Mouse (Mus musculus): Measurements from ENCODE around the gene Eif2b4.
"Not testable (repeated sequence)": the region's sequence is repeated elsewhere in the genome, so short reads cannot be mapped to it uniquely, and the experiment has no call there.

Gene Eif2b4

DNA sequence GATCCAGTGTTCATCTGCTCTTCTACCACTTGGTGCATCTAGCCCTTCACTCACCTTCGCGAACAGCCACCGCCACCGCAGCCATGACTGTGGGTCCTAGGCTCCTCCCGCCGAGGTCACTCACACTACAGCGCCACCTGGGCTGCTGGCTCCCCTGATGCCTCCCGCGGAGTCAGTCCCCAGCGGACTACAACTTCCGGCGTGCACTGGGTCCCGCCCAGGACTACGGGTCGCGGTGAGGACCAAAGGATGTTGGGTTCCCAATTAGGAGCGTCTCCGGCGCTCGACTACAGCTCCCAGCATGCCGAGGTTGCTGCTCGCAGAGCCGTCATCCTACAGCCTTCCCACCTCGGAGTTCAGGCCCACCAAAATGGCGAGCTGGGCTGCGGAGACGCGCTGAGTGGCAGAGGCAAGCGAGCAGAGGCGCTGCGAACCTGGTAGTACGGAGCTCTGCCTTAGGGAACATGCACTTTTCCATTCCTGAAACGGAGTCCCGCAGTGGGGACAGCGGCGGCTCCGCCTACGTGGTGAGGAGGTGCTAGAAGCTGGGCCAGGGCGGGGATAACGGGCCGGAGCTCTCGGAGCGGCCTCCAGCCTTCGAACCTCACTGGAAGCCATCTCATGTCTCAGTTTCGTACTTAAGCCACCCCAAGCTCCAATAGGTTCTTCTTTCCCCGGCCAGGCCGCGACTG, at the start of gene Eif2b4, which contains the start of gene Snx17:
Eif2b4 (minus strand) TSS at position 492 of the 692 bp plus-strand sequence.
Snx17 (plus strand) TSS at position 289 of the 692 bp plus-strand sequence.
- peak; percentile 99 to 100 for DNase-seq (ENCODE audit: inconsistent age in 2 of 2, low spot score in 1 of 2)

DNA sequence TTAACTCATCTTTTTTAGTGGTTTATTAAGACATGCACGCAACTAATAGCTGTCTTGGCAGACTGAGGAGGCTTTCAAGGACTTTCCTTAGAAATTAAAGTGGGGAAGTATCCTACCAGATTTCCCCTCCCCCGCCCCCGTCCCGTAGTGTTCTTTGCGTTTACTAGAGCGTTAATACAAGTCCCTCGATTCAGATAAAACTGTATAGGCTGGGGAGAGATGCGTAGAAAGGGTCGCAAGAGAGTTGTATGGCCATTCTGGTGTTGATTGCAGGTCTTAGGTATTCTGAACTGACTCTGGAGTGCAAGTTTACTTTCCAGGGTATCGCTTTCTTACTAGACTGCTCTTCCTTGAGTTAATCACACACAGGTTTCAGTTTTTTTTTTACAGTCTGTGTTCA, 49.0 kb upstream of the Eif2b4 start:
- no peak for DNase-seq (ENCODE audit: inconsistent age in 2 of 2, low spot score in 1 of 2)

DNA sequence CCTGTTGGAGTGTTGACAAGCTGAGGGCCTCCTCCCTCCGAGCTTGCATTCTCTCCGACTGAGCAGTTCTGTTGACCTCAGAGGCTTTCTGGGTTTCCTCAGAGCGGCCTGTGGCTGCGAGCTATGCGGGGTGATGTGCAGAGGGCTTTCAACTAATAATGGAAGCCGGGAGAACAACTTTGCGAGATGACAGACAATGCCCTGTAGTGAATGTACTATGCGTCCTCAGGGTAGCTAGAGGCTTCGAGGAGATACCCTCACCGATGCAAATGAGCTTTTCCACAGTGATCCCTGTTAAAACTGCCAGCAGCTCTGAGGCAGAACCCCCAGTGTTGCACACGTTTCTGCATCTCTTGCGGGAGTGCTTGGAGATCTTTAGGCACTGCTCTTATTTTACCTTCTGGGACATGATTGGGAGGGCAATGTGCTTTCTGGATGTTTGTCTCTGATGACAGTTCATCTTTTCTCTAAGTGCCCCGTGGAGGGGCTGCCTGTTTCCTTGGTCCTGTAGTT, 48.3 kb upstream of the Eif2b4 start:
- no peak for DNase-seq (ENCODE audit: inconsistent age in 2 of 2, low spot score in 1 of 2)

DNA sequence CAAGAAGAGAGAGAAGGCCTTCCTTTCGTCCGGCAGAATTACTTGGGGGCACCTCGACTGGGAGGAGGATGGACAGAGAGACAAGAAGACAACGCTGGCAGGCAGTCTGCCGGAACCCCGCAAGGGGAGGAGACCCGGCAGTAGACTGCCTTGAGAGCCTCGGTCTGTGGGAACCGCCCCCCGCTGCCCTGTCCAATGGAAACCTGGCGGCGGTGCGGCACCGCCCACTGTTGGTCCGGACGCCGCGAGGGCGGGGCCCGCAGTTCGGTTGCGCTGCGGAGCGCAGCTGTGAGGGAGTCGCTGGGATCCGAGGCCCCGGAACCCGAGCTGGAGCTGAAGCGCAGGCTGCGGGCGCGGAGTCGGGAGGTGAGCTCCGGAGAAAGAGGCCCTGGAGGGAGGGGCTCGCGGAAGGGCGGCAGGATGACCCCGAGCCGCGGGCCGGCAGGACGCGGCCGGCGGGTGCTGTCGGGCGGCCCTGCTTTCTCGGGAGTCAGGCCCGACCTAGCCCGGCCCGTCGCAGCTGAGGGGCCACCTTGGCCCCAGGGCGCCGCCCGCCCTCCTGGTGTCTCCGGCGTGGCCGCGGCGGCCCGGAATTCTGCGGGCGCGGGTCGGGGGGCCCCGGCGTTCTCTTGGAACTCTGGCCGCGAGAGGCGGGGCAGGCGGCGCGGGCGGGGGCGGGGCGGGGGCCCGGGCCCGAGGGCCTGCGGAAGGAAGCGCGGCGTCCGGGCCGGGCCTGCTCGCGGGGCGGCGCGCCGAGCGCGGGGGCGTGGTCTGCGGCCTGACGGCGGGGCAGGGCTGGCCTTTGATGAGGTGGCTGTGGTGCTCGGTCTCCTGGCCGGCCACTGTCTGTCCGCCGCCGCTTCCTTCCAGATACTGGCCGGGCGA, 47.6 kb upstream of the Eif2b4 start, which contains the start of the genes Nrbp1 and Gm9970:
Nrbp1 (plus strand) TSS at position 228 of the 885 bp plus-strand sequence.
Gm9970 (minus strand) TSS at position 596 of the 885 bp plus-strand sequence.
- peak; percentile 98 for DNase-seq (ENCODE audit: inconsistent age in 2 of 2, low spot score in 1 of 2)

DNA sequence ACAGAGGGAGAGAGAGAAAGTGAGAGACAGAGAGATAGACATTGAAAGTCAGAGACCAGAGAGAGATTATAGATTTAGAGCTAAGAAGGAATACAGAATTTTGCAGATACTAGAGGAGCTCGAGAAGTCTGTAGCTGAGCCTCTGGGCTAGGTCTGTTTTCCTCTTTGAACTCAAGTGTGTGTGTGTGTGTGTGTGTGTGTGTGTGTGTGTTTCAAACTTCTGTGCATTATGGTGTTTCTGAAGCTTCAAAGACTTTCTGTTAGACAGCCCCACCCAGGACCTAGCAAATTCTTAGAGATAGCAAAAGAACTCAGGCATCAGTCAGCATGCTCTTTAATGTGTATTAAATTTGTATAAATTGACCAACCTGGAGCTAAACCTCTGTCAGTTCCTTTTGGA, 33.4 kb upstream of the Eif2b4 start:
- no peak for DNase-seq (ENCODE audit: inconsistent age in 2 of 2, low spot score in 1 of 2)

DNA sequence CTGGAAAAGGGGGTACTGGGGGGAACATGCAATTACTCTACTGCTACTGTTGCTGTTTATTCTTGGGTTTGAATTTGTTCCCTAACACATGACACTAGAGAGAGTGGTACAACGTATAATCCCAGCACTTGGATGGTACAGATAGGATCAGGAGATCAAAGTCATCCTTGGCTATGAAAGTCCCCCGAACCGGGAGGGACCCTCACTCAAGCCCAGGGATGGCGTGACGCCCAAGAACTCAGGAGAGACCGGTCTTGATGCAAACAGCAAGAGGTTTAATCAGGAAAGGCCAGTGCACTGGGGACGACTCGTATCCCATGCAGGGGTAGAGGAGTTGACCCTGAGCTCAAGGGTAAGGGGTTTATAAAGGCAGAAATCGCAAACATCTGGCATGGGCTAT, 29.5 kb upstream of the Eif2b4 start:
- DNase-seq (ENCODE audit: inconsistent age in 2 of 2, low spot score in 1 of 2) = no peak

DNA sequence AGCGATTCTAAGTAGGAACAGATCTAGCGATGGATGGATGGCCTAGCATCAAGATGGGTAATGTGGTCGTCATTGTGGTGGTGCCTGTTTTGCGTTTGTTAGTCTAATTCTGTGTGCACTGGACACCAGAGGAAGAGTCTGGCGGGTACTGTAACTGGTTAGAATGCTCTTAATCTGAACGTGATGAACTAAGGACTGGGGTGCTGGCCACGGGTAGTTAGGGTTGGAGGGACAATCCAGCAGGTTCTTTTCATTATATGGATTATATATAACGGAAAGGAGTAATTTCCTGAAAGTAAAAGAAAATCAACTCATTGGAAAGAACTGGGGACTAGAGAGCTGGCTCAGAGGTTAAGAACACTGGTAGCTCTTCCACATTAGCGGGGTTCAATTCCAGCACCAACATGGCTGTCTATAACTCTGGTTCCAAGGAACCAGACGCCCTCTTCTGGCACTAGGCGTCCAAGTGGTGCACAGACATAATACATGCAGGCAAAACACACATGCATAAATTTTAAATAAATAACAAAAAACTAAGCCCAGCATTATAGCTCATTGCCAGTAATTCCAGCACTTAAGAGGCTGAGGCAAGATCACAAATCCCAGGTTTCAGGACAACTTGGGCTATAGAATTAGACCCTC, 28.2 kb upstream of the Eif2b4 start:
- peak; percentile 60 to 81 for DNase-seq (ENCODE audit: inconsistent age in 2 of 2, low spot score in 1 of 2)

DNA sequence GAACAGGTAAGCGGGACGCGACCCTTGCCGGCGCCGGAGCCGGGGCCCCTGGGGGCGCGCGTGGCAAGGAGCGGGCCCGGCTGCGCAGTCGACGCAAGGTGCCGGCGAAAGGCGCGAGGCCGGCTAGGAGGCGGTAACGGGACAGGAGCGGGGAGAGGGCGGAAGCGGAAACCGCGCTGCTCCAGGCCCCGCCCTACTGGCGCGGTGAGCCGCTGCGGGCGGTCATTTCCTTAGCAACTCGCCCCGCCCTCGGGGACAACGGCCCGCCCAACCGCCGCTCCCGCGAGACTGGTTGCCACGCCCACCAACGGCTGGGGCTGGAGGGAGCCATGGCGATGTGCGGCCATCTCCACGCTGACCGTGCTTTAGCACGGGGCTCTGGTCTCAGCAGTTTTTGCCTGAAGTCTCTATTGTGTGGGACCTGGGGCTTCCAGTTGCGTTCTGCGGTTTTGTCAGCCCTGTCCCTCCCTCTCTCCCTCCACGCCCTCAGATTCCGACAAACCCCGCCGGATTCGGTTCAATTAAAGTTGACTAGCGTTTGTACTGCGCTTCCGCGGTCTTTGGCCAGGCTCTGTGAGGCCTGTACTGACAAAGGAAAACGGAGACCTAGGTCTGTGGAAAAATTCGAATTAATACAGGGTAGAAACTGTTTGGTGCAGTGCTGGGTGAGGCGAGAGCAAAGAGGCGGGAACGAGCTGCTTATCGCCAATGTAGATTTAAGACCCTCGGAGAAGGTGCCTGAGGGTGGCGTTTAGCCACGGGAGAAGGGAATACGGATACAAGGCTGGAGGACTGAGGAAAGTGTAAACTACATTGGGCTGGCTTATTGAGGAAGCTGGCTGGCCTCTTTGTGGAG, 27.4 kb upstream of the Eif2b4 start, which contains the start of gene Ppm1g:
Ppm1g (minus strand) TSS at position 240 of the 856 bp plus-strand sequence.
- DNase-seq (ENCODE audit: inconsistent age in 2 of 2, low spot score in 1 of 2) = peak; percentile 98 to 99

DNA sequence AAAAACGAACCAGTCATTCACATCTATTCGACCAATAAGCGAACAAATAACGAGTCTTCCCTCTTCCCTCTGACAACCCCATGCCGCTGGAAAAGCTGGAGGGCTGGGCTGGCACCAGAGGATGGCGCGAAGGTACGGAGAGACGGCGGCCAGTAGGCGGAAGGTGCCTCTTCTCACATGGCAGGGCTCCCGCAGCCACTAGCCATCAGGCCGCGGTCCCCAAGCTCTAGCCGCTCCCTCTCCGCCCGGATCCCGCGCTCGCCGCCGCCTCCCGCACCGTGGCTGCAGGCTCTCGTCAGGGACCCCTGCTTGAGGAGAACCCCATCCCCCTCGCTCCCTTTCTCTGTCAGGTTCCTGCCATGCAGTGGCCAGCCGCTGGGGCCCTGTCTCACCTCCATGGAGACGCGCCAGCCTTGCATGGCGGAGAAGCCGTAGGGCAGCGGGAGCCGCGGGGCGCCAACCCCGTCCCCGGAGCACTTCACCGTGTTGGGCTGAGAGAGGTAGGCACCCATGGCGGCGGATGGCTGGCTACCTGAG, 26.7 kb upstream of the Eif2b4 start:
- no peak for DNase-seq (ENCODE audit: inconsistent age in 2 of 2, low spot score in 1 of 2)

DNA sequence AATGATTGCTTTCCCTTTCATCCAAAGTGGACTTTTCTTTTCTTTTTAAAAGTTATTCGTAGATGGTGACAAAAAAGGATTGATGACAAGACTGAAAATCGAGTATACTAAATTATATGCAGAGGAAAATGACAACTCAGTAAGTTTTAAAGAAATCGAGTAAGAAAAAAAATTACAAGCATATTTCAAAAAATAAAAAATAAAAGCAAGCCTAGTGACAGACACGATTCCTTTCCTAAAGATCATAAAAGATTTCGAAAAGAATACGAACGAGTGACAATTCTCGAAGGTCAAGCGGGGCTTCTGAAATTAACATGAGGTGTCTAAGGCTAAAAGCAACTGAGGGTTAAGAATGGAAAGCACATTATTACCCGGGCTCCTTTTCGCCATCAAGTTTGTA, 26.2 kb upstream of the Eif2b4 start:
- DNase-seq (ENCODE audit: inconsistent age in 2 of 2, low spot score in 1 of 2) = no peak

DNA sequence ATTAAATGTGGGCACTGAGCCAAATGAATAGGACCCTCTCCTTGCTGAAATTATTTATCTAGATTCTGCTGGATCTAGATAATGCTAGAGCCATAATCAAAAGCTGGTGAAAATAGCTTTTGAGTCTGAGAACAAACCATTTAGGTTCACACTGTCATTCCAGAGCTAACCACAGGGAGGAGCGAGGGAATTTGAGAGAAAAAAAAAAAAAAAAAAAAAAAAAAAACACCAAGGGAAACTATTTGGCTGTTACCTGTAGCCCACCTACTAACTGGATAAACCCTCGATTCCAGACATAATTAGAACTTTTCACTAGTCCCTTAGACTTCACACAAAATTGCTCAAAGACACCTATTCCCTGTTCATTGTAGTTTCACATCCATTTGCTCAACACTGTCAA, 25.8 kb upstream of the Eif2b4 start:
- DNase-seq (ENCODE audit: inconsistent age in 2 of 2, low spot score in 1 of 2) = no peak

DNA sequence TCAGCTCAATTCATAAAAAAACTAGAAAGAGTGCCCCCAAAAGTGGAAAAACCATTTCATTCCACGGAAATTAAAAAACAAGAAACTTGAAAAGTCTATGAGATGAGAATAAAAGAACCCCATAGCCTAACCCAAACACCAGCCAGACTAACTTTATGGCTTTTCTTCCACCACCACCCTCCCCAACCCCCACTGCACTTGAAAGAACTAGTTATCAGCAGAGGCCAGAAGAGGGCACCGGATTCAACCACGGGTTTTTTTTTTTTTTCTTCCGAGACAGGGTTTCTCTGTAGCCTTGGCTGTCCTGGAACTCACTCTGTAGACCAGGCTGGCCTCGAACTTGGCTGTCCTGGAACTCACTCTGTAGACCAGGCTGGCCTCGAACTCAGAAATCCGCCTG, 25.1 kb upstream of the Eif2b4 start:
- DNase-seq (ENCODE audit: inconsistent age in 2 of 2, low spot score in 1 of 2) = peak in 1 of 2 experiments; percentile 42

DNA sequence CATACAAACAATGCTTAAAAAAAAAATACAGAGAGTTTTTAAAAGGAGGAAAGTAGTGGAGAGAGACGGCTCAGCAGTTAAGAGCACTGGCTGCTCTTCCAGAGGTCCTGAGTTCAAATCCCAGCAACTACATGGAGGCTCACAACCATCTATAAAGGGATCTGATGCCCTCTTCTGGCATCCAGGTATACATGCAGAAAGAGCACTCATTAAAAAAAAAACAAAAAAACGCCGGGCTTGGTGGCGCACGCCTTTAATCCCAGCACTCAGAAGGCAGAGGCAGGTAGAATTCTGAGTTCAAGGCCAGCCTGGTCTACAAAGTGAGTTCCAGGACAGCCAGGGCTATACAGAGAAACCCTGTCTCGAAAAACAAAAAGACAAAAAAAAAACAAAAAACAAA, 23.3 kb upstream of the Eif2b4 start:
- not testable (repeated sequence) for DNase-seq (ENCODE audit: inconsistent age in 2 of 2, low spot score in 1 of 2)

DNA sequence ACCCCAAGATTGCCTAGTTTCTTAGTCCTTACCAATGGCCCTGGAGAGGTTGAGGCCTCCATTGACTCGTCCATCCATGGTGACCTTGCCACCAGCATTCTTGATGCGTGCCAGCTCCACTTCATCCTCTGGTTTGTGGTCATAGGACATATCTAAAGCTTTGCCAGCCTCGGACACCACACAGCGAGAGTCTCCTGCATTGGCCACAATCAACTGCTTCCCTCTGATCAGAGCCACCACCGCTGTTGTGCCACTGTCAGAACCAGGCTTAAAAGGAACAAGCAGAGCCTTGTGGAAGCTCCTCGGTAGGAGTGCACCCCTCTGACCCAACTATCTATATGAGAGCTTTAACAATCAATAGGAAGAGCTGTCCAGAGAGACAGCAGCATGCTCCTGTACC, 11.2 kb upstream of the Eif2b4 start:
- peak in 1 of 2 experiments; percentile 53 for DNase-seq (ENCODE audit: inconsistent age in 2 of 2, low spot score in 1 of 2)

DNA sequence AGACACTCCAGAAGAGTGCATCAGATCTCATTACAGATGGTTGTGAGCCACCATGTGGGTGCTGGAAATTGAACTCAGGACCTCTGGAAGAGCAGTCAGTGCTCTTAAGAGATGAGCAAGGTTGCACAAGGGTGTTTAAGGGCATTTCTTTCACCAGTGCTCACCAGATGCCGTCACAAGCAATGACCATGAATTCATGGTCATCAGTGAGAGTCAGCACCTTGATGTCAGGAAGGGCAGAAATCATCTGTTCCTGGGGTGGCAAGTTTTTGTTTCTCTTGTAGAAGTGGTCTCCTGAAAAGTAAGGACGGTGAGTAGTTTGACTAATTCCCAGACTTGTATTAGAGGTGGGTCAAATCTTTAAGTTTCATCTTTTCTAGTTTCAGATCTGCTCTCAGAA, 10.6 kb upstream of the Eif2b4 start:
- DNase-seq (ENCODE audit: inconsistent age in 2 of 2, low spot score in 1 of 2) = peak in 1 of 2 experiments; percentile 74

DNA sequence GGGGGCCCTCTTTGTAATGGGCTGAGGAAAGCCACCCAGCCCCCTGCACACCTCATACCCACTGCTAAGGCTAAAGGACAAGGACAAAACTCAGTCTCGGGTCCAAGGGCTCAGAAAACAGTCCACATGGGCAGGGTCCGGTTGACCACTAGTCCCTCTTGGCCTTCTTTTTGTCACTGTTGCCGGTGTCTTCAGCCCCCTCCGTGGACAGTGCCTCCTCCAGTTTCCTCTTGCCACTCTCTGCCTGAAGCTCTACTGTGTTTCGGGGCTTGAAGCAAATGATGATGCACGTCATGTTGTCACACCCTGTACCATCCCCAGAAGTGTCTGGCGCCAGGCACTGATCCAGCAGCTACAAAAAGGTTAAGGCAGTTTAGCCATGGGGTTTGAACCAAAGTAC, 9.7 kb upstream of the Eif2b4 start:
- peak in 1 of 2 experiments; percentile 68 for DNase-seq (ENCODE audit: inconsistent age in 2 of 2, low spot score in 1 of 2)

DNA sequence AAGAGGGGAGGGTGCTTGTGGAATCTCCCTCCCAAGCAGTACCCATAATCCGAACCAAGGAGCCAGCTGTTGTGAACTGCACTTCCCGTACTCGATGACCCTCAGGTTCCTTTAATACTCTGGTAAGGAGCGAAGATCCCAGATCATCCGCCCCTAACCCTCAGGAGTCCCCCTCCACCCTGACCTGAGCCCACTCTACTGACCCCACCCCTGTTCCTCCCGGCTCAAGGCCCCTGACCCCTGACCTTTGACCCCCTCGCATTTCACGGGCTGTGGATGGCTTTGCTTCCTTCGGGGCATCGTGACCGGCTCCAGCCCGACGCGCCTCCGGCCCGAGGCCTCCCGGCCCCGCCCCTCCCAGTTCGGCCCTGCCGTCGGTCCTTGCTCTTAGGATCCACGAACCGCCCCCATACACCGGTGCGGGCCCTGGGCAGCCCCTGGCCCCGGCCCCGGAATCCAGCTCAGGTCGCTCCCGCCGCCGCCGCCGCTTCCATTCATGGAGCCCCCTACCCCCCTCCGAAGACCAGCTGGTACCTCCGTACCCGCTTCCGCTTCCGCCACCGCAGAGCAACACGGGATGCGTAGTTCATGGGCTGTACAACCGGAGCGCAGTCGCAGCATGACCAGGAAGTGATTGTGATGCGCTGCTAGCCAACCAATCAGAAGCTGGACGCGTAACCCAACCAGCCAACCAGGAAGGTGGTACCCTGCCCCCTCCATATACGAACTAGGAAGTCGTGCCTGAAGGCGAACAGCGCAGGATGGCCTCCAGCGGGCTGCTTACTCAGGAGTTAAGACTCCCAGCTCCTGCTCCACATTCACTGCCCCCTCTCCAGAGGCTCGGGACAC, 8.7 kb upstream of the Eif2b4 start, which contains the start of gene Zfp513:
Zfp513 (minus strand) TSS at position 562 of the 849 bp plus-strand sequence.
- peak; percentile 98 to 99 for DNase-seq (ENCODE audit: inconsistent age in 2 of 2, low spot score in 1 of 2)

DNA sequence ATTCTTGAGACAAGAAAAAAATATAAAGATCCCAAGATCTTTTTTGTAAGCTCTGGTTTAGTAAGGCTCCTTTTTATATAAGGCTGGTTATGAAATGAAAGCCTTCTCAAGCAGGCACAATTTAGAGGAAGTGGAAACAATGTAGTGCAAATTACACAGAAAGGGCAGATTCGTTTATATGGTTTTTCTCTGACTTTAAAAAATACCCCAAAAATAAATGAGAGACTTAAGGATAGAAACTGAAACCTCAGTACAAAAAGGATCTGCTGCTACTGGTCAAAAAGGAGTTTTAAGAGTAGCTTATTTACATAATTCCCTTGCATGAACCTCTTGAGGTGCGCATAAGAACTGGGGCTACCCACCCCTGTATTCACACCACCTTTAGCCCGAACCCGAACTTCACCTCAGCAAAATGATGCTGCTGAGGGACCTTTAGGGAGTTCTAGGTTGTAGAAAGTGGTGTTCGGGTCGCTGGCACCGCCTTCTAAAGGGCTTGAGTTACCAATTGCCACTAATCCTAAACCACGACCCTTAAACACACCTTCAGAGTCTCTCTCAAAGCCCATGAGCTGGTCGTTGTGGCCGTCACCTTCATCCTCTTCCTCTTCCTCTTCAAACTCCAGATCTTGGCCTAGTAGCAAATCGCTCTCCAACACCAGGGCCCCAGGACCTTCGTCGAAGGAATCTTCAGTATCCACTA, 8.0 kb upstream of the Eif2b4 start:
- DNase-seq (ENCODE audit: inconsistent age in 2 of 2, low spot score in 1 of 2) = no peak

Data from adrenal gland, adult (tissue).